Mouse (Mus musculus) neural tube, embryonic 12.5 days (tissue): ENCODE measurements around the gene Rpl23. TPM values are rescaled to one million over a fixed set of nuclear protein-coding genes. Genes with fewer than 3 reads are reported as not detected.

Experiments used
- ATAC-seq: fragments of 200-750 bp; cut with Nextera tagmentation; 2 replicates; pipeline ENCODE4 v1.8.0; 2017; ENCODE audit warnings: low read depth, mild to moderate bottlenecking, moderate TSS enrichment, moderate library complexity; ENCODE audit not compliant: low FRiP score
- H3K27ac ChIP-seq: fragments of 300-500 bp; sonication (generic); 2 replicates; pipeline ENCODE4 v1.5.1; 2016
- H3K27me3 ChIP-seq: fragments of 300-500 bp; sonication (generic); replicated peaks from 2 replicates; pipeline ENCODE4 v1.6.1; 2016; ENCODE audit warnings: mild to moderate bottlenecking
- H3K36me3 ChIP-seq: fragments of 300-500 bp; sonication (generic); 2 replicates; pipeline ENCODE4 v1.6.1; 2016; ENCODE audit warnings: mild to moderate bottlenecking
- H3K4me1 ChIP-seq: fragments of 300-500 bp; sonication (generic); 2 replicates; pipeline ENCODE4 v1.6.1; 2016
- H3K4me2 ChIP-seq: fragments of 300-500 bp; sonication (generic); replicated peaks from 2 replicates; pipeline ENCODE4 v1.6.1; 2016; ENCODE audit warnings: mild to moderate bottlenecking
- H3K4me3 ChIP-seq: fragments of 300-500 bp; sonication (generic); 2 replicates; pipeline ENCODE4 v1.5.1; 2016
- H3K9ac ChIP-seq: fragments of 300-500 bp; sonication (generic); 2 replicates; pipeline ENCODE4 v1.6.1; 2016; ENCODE audit warnings: mild to moderate bottlenecking
- H3K9me3 ChIP-seq: fragments of 300-500 bp; sonication (generic); 2 replicates; pipeline ENCODE4 v1.6.1; 2016; ENCODE audit warnings: mild to moderate bottlenecking
- WGBS: fragments of 180-500 bp; shearing (Covaris S2); methylation state at CpG from one replicate; pipeline ENCODE4 v1.1.7; 2016; 5-methylcytosine and 5-hydroxymethylcytosine counted together
- polyA plus RNA-seq: library from polyadenylated mRNA; unstranded; fragments of >200 nt; fragmentation: Nextera tagmentation; extraction: Ambion mirVana; gene quantifications from 2 replicates; pipeline ENCODE4 v1.2.1, GENCODE M21; 2016

Gene Rpl23
- polyA plus RNA-seq, 1 experiment from 2014 or later, result 369 TPM

GRCm38 (mm10) chr11:97821401-97822064 lies 39.3 kb upstream of the Rpl23 start:
- Histone ChIP-seq H3K27me3 (no peaks in the 10 kb centered on the region), H3K4me1 (peaks cover 19% of the 10 kb centered on the region), H3K9me3 (no peaks in the 10 kb centered on the region), H3K9ac (no peak overlapping the region), H3K4me2 (no peak overlapping the region), H3K27ac (no peak overlapping the region), H3K4me3 (no peak overlapping the region), H3K36me3 (peaks cover 50% of the 10 kb centered on the region)
- no peak for ATAC-seq
- 90% methylated on average over 8 of the region's 8 CpGs for WGBS

DNA sequence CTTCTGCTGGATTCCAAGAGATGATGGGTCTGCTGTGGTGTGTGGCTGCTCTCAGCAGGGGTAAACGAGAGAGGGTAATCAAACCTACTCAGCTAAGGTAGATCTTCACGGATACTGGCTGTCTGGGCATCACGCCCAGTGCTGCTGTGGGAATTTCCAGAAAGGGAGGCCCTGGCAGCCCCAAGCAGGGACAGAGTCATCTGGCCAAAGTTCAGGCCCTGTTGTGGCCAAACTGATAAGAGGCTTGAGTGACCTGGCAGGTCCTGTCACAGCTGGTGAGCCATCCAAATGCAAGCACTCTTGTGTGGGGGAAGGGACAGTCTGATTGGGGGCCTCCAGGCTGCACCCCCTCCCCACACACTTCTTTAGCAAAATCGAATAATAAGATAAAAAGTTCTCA lies 38.6 kb upstream of the Rpl23 start:
- Histone ChIP-seq H3K27ac (no peak overlapping the region), H3K9ac (no peak overlapping the region), H3K4me2 (no peak overlapping the region), H3K9me3 (no peaks in the 10 kb centered on the region), H3K36me3 (peaks cover 50% of the 10 kb centered on the region), H3K4me1 (peaks cover 19% of the 10 kb centered on the region), H3K4me3 (no peak overlapping the region), H3K27me3 (no peaks in the 10 kb centered on the region)
- ATAC-seq, result no peak
- WGBS, result 68% methylated on average over 4 of the region's 4 CpGs

DNA sequence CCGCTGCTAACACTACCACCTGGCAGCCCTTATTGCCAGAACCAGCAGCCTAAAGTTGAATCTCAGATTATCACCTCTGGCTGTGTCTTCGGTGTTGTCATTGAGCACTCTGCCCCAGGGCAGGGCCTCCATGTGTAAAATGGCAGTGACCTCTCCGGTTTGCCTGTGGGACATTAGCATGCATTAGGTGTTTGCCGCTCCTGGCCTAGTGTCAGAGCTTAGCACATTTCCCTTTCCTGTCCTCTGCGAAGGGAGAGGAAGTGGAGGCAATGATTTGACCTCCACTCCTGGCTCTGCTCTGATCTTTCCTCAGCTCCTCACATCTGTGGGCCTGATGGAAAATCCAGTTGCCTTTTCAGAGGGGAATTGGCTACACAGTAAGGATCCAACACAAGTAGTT lies 37.7 kb upstream of the Rpl23 start:
- peaks cover 50% of the 10 kb centered on the region for H3K36me3 ChIP-seq
- no peak for ATAC-seq
- H3K27ac ChIP-seq, result no peak overlapping the region
- H3K9ac ChIP-seq, result no peak overlapping the region
- peaks cover 16% of the 10 kb centered on the region for H3K4me1 ChIP-seq
- H3K4me3 ChIP-seq, result no peak overlapping the region
- H3K9me3 ChIP-seq, result no peaks in the 10 kb centered on the region
- H3K27me3 ChIP-seq, result no peaks in the 10 kb centered on the region
- 81% methylated on average over 5 of the region's 5 CpGs for WGBS
- no peak overlapping the region for H3K4me2 ChIP-seq

DNA sequence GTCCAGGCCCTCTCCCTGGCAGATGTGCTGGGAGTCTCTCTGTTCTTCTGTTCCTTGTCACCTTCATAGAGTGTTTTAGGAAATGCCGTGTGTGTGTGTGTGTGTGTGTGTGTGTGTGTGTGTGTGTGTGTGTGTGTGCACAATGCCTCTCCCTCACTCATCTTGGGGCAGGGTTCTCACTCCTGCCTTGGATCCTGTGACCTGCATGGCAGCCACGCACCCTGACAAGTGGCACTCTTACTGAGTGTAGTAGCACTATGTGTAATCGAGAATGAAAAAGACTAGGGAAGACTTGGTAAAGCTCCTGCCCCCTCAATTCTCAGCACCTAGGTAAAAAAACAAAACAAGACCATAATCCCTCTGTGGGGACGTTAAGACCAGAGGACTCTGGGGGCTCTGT lies 36.9 kb upstream of the Rpl23 start:
- Histone ChIP-seq H3K36me3 (peaks cover 50% of the 10 kb centered on the region), H3K4me1 (peaks cover 16% of the 10 kb centered on the region), H3K27ac (no peak overlapping the region), H3K9me3 (no peaks in the 10 kb centered on the region), H3K4me3 (no peak overlapping the region), H3K27me3 (no peaks in the 10 kb centered on the region), H3K4me2 (no peak overlapping the region), H3K9ac (no peak overlapping the region; the same call in 1 of the 2 replicates)
- 60% methylated on average over 4 of the region's 4 CpGs for WGBS
- no peak for ATAC-seq

DNA sequence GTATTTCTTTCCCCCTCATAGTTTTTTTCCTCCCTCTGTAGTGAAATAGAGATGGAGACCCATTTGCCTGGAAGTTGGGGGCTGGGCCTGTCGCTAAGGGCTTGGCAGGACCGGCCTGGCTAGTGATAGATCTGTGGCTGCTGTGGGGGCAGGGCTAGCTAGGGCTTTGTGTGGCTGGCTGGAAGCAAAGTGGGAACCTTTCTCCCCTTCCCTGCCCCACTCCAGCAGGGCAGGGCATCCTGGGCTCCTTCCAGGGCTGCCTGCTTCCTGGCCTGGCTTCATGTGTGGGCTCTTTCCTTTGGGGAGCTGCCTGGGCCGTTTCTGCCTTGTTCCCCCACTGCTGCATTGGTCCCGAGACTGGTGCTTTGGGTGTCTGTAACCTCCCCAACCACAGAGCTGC lies 36.3 kb upstream of the Rpl23 start:
- peaks cover 50% of the 10 kb centered on the region for H3K36me3 ChIP-seq
- no peaks in the 10 kb centered on the region for H3K27me3 ChIP-seq
- no peaks in the 10 kb centered on the region for H3K9me3 ChIP-seq
- WGBS, result 10% methylated on average over 4 of the region's 4 CpGs
- peaks cover 16% of the 10 kb centered on the region for H3K4me1 ChIP-seq
- H3K9ac ChIP-seq, result no peak overlapping the region; the same call in 1 of the 2 replicates
- no peak overlapping the region; the same call in 1 of the 2 replicates for H3K4me2 ChIP-seq
- peak; percentile 72 for ATAC-seq
- H3K27ac ChIP-seq, result peak overlapping the region; percentile 46; the same call in 1 of the 2 replicates
- no peak overlapping the region for H3K4me3 ChIP-seq

DNA sequence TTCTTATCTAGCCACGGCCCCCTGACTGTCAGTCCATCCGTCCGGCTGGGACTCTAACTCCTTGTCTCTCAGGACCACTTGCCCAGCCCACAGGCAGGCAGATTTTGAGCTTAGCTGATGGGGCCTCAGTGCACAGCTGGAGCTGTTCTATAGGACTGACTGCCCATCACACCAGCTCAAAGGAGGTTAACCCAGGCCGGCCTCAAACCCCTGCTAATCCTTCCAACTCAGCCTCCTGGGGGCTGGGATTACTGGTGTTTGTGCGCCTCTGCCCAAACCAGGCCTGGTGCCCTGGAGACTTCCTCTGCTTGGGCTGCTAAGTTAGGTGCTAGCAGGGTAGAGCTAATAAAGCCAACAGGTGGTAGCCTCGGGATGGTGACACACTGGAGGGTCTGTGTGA lies 35.8 kb upstream of the Rpl23 start:
- 51% methylated on average over 6 of the region's 6 CpGs for WGBS
- Histone ChIP-seq H3K9ac (no peak overlapping the region), H3K36me3 (peaks cover 53% of the 10 kb centered on the region), H3K9me3 (no peaks in the 10 kb centered on the region), H3K4me3 (no peak overlapping the region), H3K4me2 (0 out of 2 replicates have a peak overlapping the region, but pooled peaks have one; percentile 20), H3K27ac (no peak overlapping the region), H3K4me1 (peaks cover 22% of the 10 kb centered on the region), H3K27me3 (no peaks in the 10 kb centered on the region)
- no peak for ATAC-seq

- 57% methylated on average over 5 of the region's 5 CpGs for WGBS
- ATAC-seq, result no peak
- no peak overlapping the region; the same call in 1 of the 2 replicates for H3K27ac ChIP-seq
- no peak overlapping the region for H3K9ac ChIP-seq
- H3K36me3 ChIP-seq, result peaks cover 50% of the 10 kb centered on the region
- no peaks in the 10 kb centered on the region for H3K9me3 ChIP-seq
- no peak overlapping the region for H3K4me3 ChIP-seq
- H3K27me3 ChIP-seq, result no peaks in the 10 kb centered on the region
- peaks cover 28% of the 10 kb centered on the region for H3K4me1 ChIP-seq
- H3K4me2 ChIP-seq, result no peak overlapping the region
Observed at GRCm38 (mm10) chr11:97817379-97817778, 35.1 kb upstream of the Rpl23 start.

DNA sequence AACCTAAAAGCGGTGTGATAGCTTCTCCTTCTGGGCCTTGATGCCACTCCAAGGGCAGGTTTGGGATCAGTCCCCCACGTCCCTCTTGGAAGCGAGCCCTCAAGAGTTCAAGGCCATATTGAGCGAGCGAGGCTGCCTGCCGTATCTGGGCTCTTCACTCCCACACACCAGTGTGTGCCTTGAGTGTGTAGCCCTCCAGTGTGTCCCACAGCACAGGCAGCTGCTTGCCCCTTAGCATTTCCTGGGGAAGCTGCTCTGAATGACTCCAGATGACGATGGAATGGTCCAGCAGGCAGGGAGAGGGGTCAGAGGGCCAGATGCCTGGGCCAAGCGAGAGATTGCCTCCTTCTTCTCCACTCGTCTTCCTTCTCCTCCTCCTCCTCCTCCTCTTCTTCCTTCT lies 34.7 kb upstream of the Rpl23 start:
- Histone ChIP-seq H3K36me3 (peaks cover 50% of the 10 kb centered on the region), H3K4me3 (no peak overlapping the region), H3K4me1 (peaks cover 32% of the 10 kb centered on the region), H3K27ac (no peak overlapping the region), H3K9me3 (no peaks in the 10 kb centered on the region), H3K27me3 (no peaks in the 10 kb centered on the region), H3K9ac (no peak overlapping the region), H3K4me2 (no peak overlapping the region)
- WGBS, result 63% methylated on average over 9 of the region's 9 CpGs
- ATAC-seq, result no peak

GRCm38 (mm10) chr11:97816176-97816575 lies 33.9 kb upstream of the Rpl23 start:
- 84% methylated on average over 5 of the region's 5 CpGs for WGBS
- H3K27me3 ChIP-seq, result no peaks in the 10 kb centered on the region
- no peak overlapping the region for H3K9ac ChIP-seq
- H3K4me3 ChIP-seq, result no peak overlapping the region
- ATAC-seq, result no peak
- peaks cover 44% of the 10 kb centered on the region for H3K36me3 ChIP-seq
- no peaks in the 10 kb centered on the region for H3K9me3 ChIP-seq
- H3K27ac ChIP-seq, result no peak overlapping the region
- H3K4me1 ChIP-seq, result peaks cover 40% of the 10 kb centered on the region
- no peak overlapping the region for H3K4me2 ChIP-seq

DNA sequence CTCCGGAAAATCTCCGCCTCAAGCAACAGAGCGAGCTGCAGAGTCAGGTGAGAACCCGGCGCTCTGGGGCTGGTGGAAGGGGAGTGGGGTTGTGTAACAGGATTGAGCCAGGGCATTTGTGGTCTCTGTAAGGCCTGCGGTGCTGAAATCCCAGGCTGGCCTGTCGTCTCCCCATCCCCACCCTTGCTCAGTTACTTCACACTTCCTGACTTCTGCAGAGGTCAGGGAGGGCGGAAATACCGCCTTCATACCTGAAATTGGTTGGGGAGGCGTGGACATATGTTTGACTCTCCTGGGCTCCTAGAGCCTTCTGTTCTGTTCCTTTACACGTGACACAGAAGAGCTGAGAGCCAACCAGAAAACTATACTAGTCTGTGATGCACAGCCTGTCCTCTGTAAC lies 33.5 kb upstream of the Rpl23 start:
- Histone ChIP-seq H3K4me1 (peaks cover 43% of the 10 kb centered on the region), H3K27me3 (no peaks in the 10 kb centered on the region), H3K36me3 (peaks cover 41% of the 10 kb centered on the region), H3K27ac (no peak overlapping the region), H3K9me3 (no peaks in the 10 kb centered on the region), H3K4me2 (no peak overlapping the region), H3K4me3 (no peak overlapping the region), H3K9ac (no peak overlapping the region)
- no peak for ATAC-seq
- 88% methylated on average over 11 of the region's 11 CpGs for WGBS

GRCm38 (mm10) chr11:97813746-97814515 lies 31.7 kb upstream of the Rpl23 start:
- Histone ChIP-seq H3K27ac (no peak overlapping the region), H3K4me3 (no peak overlapping the region), H3K9ac (no peak overlapping the region), H3K36me3 (peaks cover 39% of the 10 kb centered on the region), H3K4me2 (no peak overlapping the region), H3K27me3 (no peaks in the 10 kb centered on the region), H3K9me3 (no peaks in the 10 kb centered on the region), H3K4me1 (peaks cover 51% of the 10 kb centered on the region)
- no peak for ATAC-seq
- 84% methylated on average over 17 of the region's 17 CpGs for WGBS

GRCm38 (mm10) chr11:97813085-97813484 lies 30.8 kb upstream of the Rpl23 start:
- H3K27me3 ChIP-seq, result no peaks in the 10 kb centered on the region
- H3K9ac ChIP-seq, result peak overlapping the region; percentile 36; the same call in 1 of the 2 replicates
- WGBS, result 58% methylated on average over 7 of the region's 7 CpGs
- peaks cover 43% of the 10 kb centered on the region for H3K36me3 ChIP-seq
- H3K4me1 ChIP-seq, result peaks cover 52% of the 10 kb centered on the region
- no peak overlapping the region for H3K4me3 ChIP-seq
- H3K27ac ChIP-seq, result peak overlapping the region; percentile 61
- peak; percentile 21; the same call in 1 of the 2 replicates for ATAC-seq
- H3K4me2 ChIP-seq, result peak overlapping the region; percentile 46
- no peaks in the 10 kb centered on the region for H3K9me3 ChIP-seq
